Mouse (Mus musculus) liver, adult 2 months (tissue): ENCODE results near the gene Abraxas2.

Source experiments
- CTCF ChIP-seq: fragments of 200-500 bp; IDR thresholded peaks from 2 replicates; pipeline ENCODE4 v1.5.1; 2011; ENCODE audit warnings: low read depth, low read length, control low read depth
- POLR2A ChIP-seq: fragments of 200-500 bp; IDR thresholded peaks from 2 replicates; pipeline ENCODE4 v1.6.1; 2011; ENCODE audit warnings: low read length, control low read depth; ENCODE audit not compliant: insufficient read depth; ENCODE audit errors: extremely low read depth

DNA sequence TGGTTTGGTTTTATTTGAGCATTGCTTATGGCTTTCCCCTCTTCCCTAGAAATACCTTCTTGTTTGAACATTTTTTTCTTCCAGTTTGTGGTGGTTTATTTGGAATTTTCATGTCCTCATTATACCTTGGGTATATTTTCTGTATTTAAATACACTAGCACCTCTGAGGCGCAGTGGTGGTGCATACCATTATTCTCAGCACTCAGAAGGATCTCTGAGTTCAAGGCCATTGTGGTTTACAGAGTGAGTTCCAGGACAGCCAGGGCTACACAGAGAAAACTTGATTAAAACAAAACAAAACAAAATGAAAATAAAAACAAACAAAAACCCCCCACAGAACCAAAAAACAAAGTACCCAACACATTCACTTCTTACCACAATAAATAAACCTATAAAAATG, 74.3 kb downstream of the Abraxas2 start:
- no peak for TF ChIP-seq CTCF
- no peak for TF ChIP-seq POLR2A
